Mouse (Mus musculus): Measurements from ENCODE around the gene Thg1l.
A peak's percentile ranks its signal among the peaks of the same experiment; 100 is the strongest.

Thg1l gene

DNA sequence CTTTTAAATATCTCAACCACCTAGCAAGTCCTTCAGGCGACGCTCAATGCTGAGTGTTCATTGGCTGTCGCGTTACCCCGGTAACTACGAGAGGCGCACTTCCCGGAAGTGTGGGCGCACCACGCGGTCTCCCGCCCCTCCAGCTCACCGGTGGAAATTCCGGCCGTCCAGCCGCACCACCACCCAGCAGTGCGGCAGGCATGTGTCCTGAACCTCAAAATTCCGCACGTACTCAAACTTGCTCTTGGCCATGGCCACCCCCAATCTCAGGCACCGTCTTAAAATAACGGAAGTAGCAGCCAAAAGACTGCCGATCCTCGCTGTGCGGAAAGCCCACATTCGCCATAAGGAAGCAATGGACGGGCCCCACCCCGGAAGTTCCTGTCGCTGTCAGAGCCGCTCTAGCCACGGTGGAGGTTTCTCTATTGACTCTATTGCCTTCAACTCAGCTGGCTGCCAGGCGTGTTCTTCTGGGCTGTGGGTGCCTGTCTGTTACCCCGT, at the start of gene Thg1l:
Gene Thg1l, minus strand, starts transcription at position 368 of the 501 bp plus-strand sequence.
- peak; percentile 88 to 92 for DNase-seq

DNA sequence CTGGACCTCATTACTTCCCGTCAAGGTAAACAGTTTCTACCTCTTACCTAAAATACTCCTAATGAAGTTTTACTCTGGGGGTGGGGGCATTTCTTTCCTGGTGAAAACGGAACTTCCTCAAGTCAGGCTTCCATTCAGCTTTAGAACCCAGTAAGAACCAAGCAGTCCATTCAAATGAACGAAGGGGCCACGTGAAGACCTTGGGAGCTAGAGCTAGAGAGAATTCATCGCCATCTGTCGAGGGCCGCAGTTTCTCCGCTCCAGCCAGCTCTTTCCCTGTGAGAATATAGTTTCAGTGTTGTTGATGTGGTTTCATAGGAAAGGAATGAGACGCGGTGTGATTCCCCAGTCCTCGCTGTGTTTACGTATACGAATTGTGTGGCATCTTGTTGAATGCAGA, 36.8 kb upstream of the Thg1l start:
- no peak for DNase-seq

DNA sequence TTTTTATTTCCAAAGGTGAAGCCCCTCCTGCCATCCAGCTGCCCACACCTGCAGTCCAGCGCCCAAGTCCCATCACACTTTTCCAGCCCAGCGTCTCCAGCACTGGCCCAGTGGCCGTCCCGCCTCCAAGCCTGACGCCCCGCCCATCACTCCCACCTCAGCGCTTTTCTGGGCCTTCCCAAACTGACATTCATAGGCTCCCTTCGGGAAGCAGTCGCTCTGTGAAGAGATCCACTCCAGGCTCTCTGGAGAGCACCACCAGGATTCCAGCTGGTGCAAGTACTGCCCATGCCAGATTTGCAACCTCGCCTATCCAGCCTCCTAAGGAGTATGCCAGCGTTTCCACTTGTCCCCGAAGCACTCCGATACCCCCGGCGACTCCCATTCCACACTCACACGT, 36.3 kb upstream of the Thg1l start:
- DNase-seq: peak in 1 of 2 experiments; percentile 3

GRCm38 (mm10) chr11:45980893-45981253, 25.6 kb upstream of the Thg1l start:
- DNase-seq: no peak

GRCm38 (mm10) chr11:45979946-45980892, 24.9 kb upstream of the Thg1l start, which contains the start of gene Sox30:
Gene Sox30, plus strand, starts transcription at chr11:45980310.
- peak; percentile 14 to 18 for DNase-seq

DNA sequence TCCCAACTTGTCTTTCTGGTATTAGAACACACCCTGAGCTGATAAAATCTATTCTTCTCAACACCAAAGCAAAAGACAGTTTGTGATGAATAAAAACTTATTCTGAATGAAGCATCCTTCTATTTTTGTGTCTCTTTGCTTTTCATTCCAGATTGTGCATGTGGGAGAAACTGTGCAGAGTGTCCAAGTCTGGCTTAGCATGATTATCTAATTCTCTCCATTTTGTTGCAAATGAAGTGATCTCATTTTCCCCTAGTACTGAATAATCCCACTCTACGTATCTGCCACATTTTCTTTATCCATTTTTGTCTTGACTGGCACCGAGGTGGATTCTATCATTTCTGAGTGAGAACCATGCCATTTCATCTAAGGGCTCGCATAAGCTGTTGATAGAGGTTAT, 20.8 kb upstream of the Thg1l start:
- no peak for DNase-seq

DNA sequence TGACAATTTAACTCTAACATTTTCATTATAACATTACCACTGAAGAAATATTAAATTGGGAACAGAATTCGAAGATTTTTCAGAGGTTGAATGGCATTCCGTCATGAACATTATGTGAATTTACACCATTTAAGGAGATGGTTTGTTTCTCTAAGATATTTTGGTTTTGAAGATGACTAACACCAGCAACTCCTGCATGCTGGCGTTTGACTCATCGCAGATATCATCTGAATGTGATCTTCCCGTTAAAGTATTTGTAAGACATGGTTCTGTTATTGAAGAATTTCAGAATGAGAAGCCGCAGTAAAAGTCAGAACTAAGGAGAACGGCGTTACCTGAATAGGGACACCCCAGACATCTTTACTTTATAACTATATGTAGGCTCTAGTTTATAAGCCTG, 19.2 kb upstream of the Thg1l start:
- DNase-seq: no peak

DNA sequence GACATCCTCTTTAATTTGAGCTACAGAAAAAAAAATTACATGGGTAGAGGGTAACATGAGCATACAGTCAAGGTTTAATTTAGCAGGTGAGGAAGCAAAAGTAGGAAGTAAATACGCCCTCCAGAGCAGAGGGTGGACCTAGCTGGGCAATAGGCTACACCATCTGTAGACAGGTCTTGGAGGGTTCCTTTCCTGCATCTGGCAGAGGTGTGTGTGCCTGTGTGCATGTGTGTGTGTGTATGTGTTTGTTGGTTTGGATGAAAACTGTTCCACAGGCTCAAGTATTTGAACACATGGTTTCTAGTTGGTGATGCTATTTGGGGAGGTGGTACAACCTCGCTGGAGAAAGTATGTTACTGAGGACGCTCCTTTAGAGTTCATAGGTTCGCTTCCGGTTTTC, 18.3 kb upstream of the Thg1l start:
- no peak for DNase-seq

DNA sequence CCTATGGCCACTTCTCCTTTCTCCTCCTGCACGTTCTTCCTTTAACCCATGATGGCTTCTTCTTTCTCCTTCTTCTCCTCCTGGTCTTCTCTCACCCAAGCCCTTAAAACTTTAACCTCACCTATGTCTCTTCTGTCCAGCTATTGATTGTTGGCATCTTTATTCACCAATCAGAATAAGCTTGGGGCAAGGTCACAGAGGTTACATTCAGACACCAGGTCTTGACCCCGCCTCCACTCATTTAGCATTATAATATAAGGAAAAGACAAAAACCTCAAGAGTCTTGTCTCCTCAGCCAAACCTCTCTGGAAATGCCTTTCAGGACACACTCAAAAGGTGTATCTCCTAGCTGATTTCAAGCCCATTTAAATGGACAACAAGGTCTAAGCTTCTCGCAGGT, 13.2 kb upstream of the Thg1l start:
- DNase-seq: no peak

- DNase-seq: no peak
Measured at GRCm38 (mm10) chr11:45966896-45967295, 11.6 kb upstream of the Thg1l start.

DNA sequence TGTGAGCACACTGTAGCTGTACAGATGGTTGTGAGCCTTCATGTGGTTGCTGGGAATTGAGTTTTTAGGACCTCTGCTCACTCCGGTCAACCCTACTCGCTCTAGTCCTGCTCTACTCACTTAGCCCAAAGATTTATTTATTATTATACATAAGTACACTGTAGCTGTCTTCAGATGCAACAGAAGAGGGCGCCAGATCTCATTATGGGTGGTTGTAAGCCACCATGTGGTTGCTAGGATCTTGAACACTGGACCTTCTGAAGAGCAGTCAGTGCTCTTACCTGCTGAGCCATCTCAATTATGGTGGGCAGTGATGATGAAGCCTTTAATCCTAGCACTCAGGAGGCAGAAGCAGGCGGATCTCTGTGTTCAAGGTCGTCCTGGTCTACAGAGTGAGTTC, 4.7 kb upstream of the Thg1l start:
- no peak for DNase-seq

GRCm38 (mm10) chr11:45959598-45959997, 4.3 kb upstream of the Thg1l start:
- no peak for DNase-seq

GRCm38 (mm10) chr11:45947491-45947890, 7.8 kb downstream of the Thg1l start:
- DNase-seq: no peak

DNA sequence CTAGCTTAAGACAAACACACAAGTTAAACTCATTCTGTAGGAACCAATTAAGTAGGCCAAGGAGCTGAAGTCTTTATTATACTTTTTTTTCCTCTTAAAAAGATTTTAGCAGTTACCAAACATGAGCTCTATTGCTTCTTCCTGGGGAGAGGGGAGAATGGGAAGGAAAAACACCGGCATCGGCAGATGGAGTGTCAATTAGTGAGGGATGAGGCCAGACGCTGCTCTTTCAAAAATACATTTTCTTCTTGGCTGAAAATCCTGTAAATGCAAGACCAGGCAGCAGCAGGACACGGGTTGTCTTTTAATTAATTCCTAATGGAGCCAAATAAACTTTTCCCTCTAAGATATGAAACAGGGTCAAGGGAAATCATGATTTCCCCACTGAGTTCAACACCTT, 8.5 kb downstream of the Thg1l start:
- no peak for DNase-seq

DNA sequence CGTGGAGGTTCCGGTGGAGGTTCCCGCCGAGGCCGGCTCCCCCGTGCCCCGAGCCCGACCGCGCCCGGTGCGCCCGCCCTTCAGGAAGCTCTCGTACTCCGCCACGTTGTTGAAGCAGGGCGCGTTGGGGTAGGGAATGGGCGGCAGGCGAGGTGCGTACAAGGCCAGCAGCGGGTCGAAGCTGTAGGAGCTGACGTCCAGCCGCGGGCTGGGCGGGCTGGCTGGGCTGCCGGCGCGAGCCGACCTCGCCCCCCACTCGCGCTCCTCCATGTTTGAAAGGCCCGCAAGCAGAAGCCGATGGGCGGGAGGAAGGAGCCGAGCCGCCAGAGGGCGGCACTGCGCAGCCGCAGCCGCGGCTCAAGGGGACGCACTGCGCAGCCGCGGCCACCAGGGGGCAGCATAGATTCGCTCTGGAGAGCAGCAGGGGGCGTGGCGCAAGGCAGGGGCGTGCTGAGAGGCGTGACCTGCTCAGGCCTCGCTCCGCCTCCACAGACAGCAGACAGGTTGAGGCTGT, 10.6 kb downstream of the Thg1l start, which contains the start of gene Lsm11:
Gene Lsm11, minus strand, starts transcription at position 293 of the 514 bp plus-strand sequence.
- peak; percentile 93 to 98 for DNase-seq

- DNase-seq: no peak
Measured at GRCm38 (mm10) chr11:45943891-45944642, 11.2 kb downstream of the Thg1l start.

GRCm38 (mm10) chr11:45943108-45943705, 12.1 kb downstream of the Thg1l start:
- no peak for DNase-seq

- DNase-seq: no peak
Measured at GRCm38 (mm10) chr11:45942281-45942680, 13.0 kb downstream of the Thg1l start.

DNA sequence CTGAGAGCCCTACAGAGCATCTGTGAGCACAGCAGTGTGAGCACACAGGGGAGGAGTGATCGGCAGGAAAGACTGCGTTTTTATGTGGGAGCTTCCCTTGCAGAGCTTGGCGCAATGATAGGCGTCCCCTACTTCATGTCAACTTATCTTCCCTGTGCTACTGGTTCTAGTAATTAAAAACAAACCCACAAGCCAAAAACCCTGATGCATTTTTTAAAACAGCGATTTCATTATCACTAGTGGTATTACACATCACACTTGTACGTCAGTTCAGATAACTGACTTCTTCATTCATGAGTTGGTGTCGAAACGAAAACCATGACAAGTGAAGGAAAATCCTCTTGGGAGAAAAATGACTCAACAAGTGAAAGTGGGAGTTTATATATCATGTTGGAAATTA, 16.4 kb downstream of the Thg1l start:
- DNase-seq: no peak

- DNase-seq: no peak
Measured at GRCm38 (mm10) chr11:45937478-45937877, 17.8 kb downstream of the Thg1l start.

DNA sequence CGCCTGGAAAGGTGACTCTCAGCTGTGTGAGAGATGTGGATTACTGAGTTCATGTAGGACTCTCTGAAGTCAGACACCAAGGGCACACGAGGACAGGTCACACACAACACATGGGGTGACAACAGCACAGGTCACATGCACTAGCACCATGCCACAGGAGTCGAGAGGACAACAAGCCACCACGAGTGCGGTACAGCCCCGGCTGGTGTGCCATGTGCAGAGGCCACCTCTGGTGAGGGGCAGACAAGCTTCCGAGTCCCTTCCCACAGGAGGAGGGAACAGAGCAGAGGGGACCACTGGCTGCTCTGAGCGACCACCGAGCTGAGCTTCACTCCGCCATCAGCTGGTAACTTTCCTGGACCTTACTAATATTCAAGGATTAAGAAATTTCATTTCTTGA, 22.5 kb downstream of the Thg1l start:
- DNase-seq: no peak

DNA sequence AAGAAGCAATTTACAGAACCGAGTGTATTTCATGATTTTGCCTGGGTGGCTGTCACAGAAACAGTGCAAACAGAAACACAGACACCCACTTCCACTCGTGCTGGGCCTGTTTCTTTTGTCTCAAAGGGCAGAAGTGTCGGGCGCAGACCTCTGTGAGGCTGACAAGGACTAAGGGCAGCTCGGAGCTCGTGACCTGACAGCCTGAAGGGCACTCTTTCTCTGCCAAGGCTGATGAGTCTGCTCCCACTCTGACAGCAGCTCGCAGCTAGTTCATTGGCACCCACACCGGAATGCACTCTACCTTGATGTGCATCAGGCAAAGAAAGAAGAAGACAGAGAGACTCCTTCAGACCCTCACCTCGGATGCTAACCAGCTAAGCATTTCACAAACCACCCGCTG, 25.8 kb downstream of the Thg1l start:
- DNase-seq: no peak

GRCm38 (mm10) chr11:45927456-45927855, 27.8 kb downstream of the Thg1l start:
- DNase-seq: no peak

Measured in kidney, adult 8-10 months (tissue).